In genomic region chr4:134497986-134498731, GRCm38 (mm10) we compare ENCODE assay signal across 8 mouse cellular contexts. TPM values are rescaled to one million over a fixed set of nuclear protein-coding genes. Genes with fewer than 3 reads are reported as not detected.
DNase-seq lines count a peak whose midpoint lies in the region; ATAC-seq and TF ChIP-seq lines count a peak whose summit lies in the region.
"Had no signal": no experiment of that assay in that cellular context is flagged by ENCODE, and none has a peak within 500 bp of the region (broad histone marks: within the 10 kb centered on the region; RNA-seq: fewer than 3 reads in every experiment).

No protein-coding gene starts in this region.

- peak overlapping the region; percentile 79; the same call in 1 of the 2 replicates for H3K9ac ChIP-seq in hindbrain, embryonic 13.5 days
- 0 out of 2 replicates have a peak overlapping the region, but pooled peaks have one; percentile 69 for H3K9ac ChIP-seq in liver, postnatal 0 days (replicated peaks)

- peak overlapping the region; percentile 85 for H3K4me2 ChIP-seq in hindbrain, embryonic 13.5 days
- peak overlapping the region; percentile 95 for H3K4me2 ChIP-seq in liver, postnatal 0 days (ENCODE audit: low read depth, low read length)

- no peaks in the 10 kb centered on the region for H3K9me3 ChIP-seq in hindbrain, embryonic 13.5 days
- H3K9me3 ChIP-seq in hindbrain, embryonic 10.5 days: no peaks in the 10 kb centered on the region; the same call in 1 of the 2 replicates
- H3K9me3 ChIP-seq in liver, postnatal 0 days (ENCODE audit: low read length): no peaks in the 10 kb centered on the region

- H3K4me3 ChIP-seq in hindbrain, embryonic 13.5 days: peak overlapping the region; percentile 54
- no peak overlapping the region for H3K4me3 ChIP-seq in hindbrain, embryonic 10.5 days
- peak overlapping the region; percentile 48 for H3K4me3 ChIP-seq in cortical plate, adult 2 months (ENCODE audit: insufficient read depth, low read length)
- peak overlapping the region; percentile 65 for H3K4me3 ChIP-seq in liver, postnatal 0 days (ENCODE audit: low read depth, low read length)

- peaks cover 35% of the 10 kb centered on the region for H3K4me1 ChIP-seq in hindbrain, embryonic 13.5 days (replicated peaks)
- peaks cover 32% of the 10 kb centered on the region for H3K4me1 ChIP-seq in hindbrain, embryonic 10.5 days (replicated peaks)
- peaks cover 8% of the 10 kb centered on the region; the same call in 1 of the 2 replicates for H3K4me1 ChIP-seq in cortical plate, adult 2 months (ENCODE audit: control insufficient read depth, insufficient read depth, low read length)
- peaks cover 49% of the 10 kb centered on the region for H3K4me1 ChIP-seq in liver, postnatal 0 days (ENCODE audit: insufficient read depth)

- 0 out of 2 replicates have a peak, but pooled peaks have one; percentile 40 for ATAC-seq in hindbrain, embryonic 13.5 days (ENCODE audit: low FRiP score)
- ATAC-seq in liver, postnatal 0 days: no peak

- no peak for DNase-seq in hindbrain, embryonic 10.5 days (ENCODE audit: low spot score)
- peak; percentile 55 for DNase-seq in adrenal gland, postnatal 25 days
- DNase-seq in liver, postnatal 0 days: no peak
- DNase-seq in gastrocnemius, postnatal 10 days: no peak
- DNase-seq in B cell, adult 2 months: no peak
- DNase-seq: right cerebral cortex, postnatal 25 days had no signal

- no peaks in the 10 kb centered on the region for H3K36me3 ChIP-seq in hindbrain, embryonic 13.5 days
- no peaks in the 10 kb centered on the region for H3K36me3 ChIP-seq in hindbrain, embryonic 10.5 days
- H3K36me3 ChIP-seq in liver, postnatal 0 days (replicated peaks; ENCODE audit: insufficient read depth, low read length): no peaks in the 10 kb centered on the region

- peak overlapping the region; percentile 80 for H3K27ac ChIP-seq in hindbrain, embryonic 13.5 days
- H3K27ac ChIP-seq in hindbrain, embryonic 10.5 days: no peak overlapping the region
- peak overlapping the region; percentile 91 for H3K27ac ChIP-seq in cortical plate, adult 2 months (ENCODE audit: insufficient read depth, low read length)
- peak overlapping the region; percentile 89; the same call in 1 of the 2 replicates for H3K27ac ChIP-seq in liver, postnatal 0 days (ENCODE audit: low read depth)

- TF ChIP-seq POLR2A in cortical plate, adult 2 months (IDR thresholded peaks at IDR 0.05; ENCODE audit: extremely low read depth, insufficient read depth, low read length): no peak

- 66% methylated on average over 12 of the region's 12 CpGs for WGBS in hindbrain, embryonic 13.5 days
- WGBS in hindbrain, embryonic 10.5 days: 77% methylated on average over 12 of the region's 12 CpGs
- 59% methylated on average over 12 of the region's 12 CpGs for WGBS in liver, postnatal 0 days (ENCODE audit: insufficient replicate concordance)

- no peak for TF ChIP-seq CTCF in cortical plate, adult 2 months (IDR thresholded peaks at IDR 0.05; ENCODE audit: extremely low read depth, insufficient read depth, low read length)
- TF ChIP-seq CTCF in liver, postnatal 0 days (IDR thresholded peaks at IDR 0.05; ENCODE audit: low read depth): no peak

- peaks cover 4% of the 10 kb centered on the region; the same call in 1 of the 2 replicates for H3K27me3 ChIP-seq in hindbrain, embryonic 13.5 days
- peaks cover 29% of the 10 kb centered on the region for H3K27me3 ChIP-seq in hindbrain, embryonic 10.5 days (ENCODE audit: insufficient read depth, poor library complexity, severe bottlenecking)
- H3K27me3 ChIP-seq in liver, postnatal 0 days (ENCODE audit: insufficient read depth, low read length): no peaks in the 10 kb centered on the region

- TF ChIP-seq EP300 in liver, postnatal 0 days (IDR thresholded peaks at IDR 0.05; ENCODE audit: low read depth): no peak

RNA-seq across cellular contexts. Expression of gene Paqr7, which starts 1.7 kb away (rescaled TPM):
- 20.2 and 21.5 TPM in 2 replicates for polyA plus RNA-seq in hindbrain, embryonic 13.5 days (2015; fragmentation: Nextera tagmentation; extraction: Ambion mirVana)
- polyA plus RNA-seq in hindbrain, embryonic 10.5 days (2016; fragmentation: Nextera tagmentation; extraction: Ambion mirVana): 3.1 and 4.3 TPM in 2 replicates
- 39.9 and 63.1 TPM in 2 replicates for total RNA-seq in adrenal gland, postnatal 25 days (2021)
- polyA plus RNA-seq in cortical plate, adult 2 months (2012; rRNA removed): 78.7 and 81.5 TPM in 2 replicates
- 12.4 and 17.8 TPM in 2 replicates for polyA plus RNA-seq in liver, postnatal 0 days (2015; fragmentation: Nextera tagmentation; extraction: Ambion mirVana)
- total RNA-seq in gastrocnemius, postnatal 10 days (2021): 1 to 10 TPM; 6.5 to 6.8 TPM

RNA-seq across cellular contexts. Expression of gene Aunip, which starts 12.6 kb away (rescaled TPM):
- polyA plus RNA-seq in hindbrain, embryonic 13.5 days (2015; fragmentation: Nextera tagmentation; extraction: Ambion mirVana): 2.6 and 2.8 TPM in 2 replicates
- 19.3 and 25.9 TPM in 2 replicates for polyA plus RNA-seq in hindbrain, embryonic 10.5 days (2016; fragmentation: Nextera tagmentation; extraction: Ambion mirVana)
- total RNA-seq in adrenal gland, postnatal 25 days (2021): 3.4 and 4.4 TPM in 2 replicates
- polyA plus RNA-seq in cortical plate, adult 2 months (2012; rRNA removed): 0.23 and 0.31 TPM in 2 replicates
- 6.9 and 7.1 TPM in 2 replicates for polyA plus RNA-seq in liver, postnatal 0 days (2015; fragmentation: Nextera tagmentation; extraction: Ambion mirVana)
- total RNA-seq in gastrocnemius, postnatal 10 days (2021): 1 to 10 TPM in 1 of 2 experiments, under 1 TPM in 1; 0.99 to 1.2 TPM

RNA-seq across cellular contexts. Expression of gene Stmn1, which starts 30.0 kb away (rescaled TPM):
- 6,917 and 6,921 TPM in 2 replicates for polyA plus RNA-seq in hindbrain, embryonic 13.5 days (2015; fragmentation: Nextera tagmentation; extraction: Ambion mirVana)
- 2,849 and 3,914 TPM in 2 replicates for polyA plus RNA-seq in hindbrain, embryonic 10.5 days (2016; fragmentation: Nextera tagmentation; extraction: Ambion mirVana)
- 75.6 and 87.4 TPM in 2 replicates for total RNA-seq in adrenal gland, postnatal 25 days (2021)
- polyA plus RNA-seq in cortical plate, adult 2 months (2012; rRNA removed): 901 and 956 TPM in 2 replicates
- 249 and 258 TPM in 2 replicates for polyA plus RNA-seq in liver, postnatal 0 days (2015; fragmentation: Nextera tagmentation; extraction: Ambion mirVana)
- total RNA-seq in gastrocnemius, postnatal 10 days (2021): 10 to 100 TPM; 71.2 to 74.5 TPM

RNA-seq across cellular contexts. Expression of gene Mtfr1l, which starts 37.0 kb away (rescaled TPM):
- polyA plus RNA-seq in hindbrain, embryonic 13.5 days (2015; fragmentation: Nextera tagmentation; extraction: Ambion mirVana): 160 and 163 TPM in 2 replicates
- polyA plus RNA-seq in hindbrain, embryonic 10.5 days (2016; fragmentation: Nextera tagmentation; extraction: Ambion mirVana): 115 and 125 TPM in 2 replicates
- total RNA-seq in adrenal gland, postnatal 25 days (2021): 118 and 130 TPM in 2 replicates
- 111 and 118 TPM in 2 replicates for polyA plus RNA-seq in cortical plate, adult 2 months (2012; rRNA removed)
- polyA plus RNA-seq in liver, postnatal 0 days (2015; fragmentation: Nextera tagmentation; extraction: Ambion mirVana): 56.9 and 60.3 TPM in 2 replicates
- 100 to 1,000 TPM; 113 to 129 TPM for total RNA-seq in gastrocnemius, postnatal 10 days (2021)

RNA-seq across cellular contexts. Expression of gene Selenon, which starts 53.8 kb away (rescaled TPM):
- polyA plus RNA-seq in hindbrain, embryonic 13.5 days (2015; fragmentation: Nextera tagmentation; extraction: Ambion mirVana): 9.5 and 11.0 TPM in 2 replicates
- polyA plus RNA-seq in hindbrain, embryonic 10.5 days (2016; fragmentation: Nextera tagmentation; extraction: Ambion mirVana): 8.6 and 10.3 TPM in 2 replicates
- 30.5 and 35.2 TPM in 2 replicates for total RNA-seq in adrenal gland, postnatal 25 days (2021)
- 19.0 and 20.4 TPM in 2 replicates for polyA plus RNA-seq in cortical plate, adult 2 months (2012; rRNA removed)
- polyA plus RNA-seq in liver, postnatal 0 days (2015; fragmentation: Nextera tagmentation; extraction: Ambion mirVana): 2.8 TPM in 2 replicates
- 10 to 100 TPM; 22.3 to 28.7 TPM for total RNA-seq in gastrocnemius, postnatal 10 days (2021)
